Mouse (Mus musculus): Measurements from ENCODE around the gene Ccdc88c.

Ccdc88c gene

DNA sequence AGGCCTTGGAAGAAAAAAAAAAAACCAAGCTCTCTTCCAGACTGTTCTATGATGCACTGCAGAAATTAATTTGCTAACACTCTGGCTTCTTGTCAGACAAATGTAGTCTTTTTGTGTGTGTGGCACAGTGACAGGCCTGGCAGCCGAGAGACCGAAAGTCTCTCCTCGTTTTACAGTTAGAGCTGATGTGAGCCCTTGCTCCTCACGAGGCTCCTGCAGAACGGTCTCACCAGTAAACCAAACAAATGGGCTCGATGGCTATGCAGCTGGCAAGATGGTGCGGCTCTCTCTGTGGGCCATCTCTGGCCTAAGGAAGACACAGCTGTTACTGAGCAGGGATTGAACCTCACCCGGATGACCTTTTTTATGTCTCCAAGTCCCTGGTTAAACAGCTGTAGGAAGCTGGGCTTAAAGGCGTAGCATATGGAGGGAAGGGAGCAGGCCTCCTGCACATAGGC, 48.3 kb downstream of the Ccdc88c start:
- in situ Hi-C loops (cut with MboI, MseI) = loop anchor here in 1 of 2 experiments (25.0 kb wide), 1 partner anchor 1657 kb away; no protein-coding TSS in a partner anchor

DNA sequence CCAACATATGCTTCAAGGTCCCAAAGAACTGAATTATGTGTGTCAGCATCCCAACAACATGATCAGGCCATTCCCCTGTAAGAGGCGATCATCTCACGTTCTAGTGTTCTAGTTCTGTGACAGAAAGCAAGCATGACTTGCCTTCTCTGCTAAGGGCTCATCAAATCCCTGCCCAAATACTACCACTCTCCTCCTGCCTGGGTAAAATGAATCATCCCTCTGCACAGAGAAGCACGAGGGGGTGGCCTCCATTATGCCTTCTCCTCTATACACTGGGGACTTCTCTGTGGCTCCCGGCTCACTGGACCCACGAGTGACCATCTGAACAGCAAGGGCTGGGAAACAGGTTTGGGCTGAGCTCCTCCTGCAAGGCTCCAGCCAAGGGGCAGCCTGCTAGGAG, 49.2 kb downstream of the Ccdc88c start:
- in situ Hi-C loops (cut with MboI, MseI) = loop anchor here in 1 of 2 experiments (25.0 kb wide), 1 partner anchor 1658 kb away; no protein-coding TSS in a partner anchor

DNA sequence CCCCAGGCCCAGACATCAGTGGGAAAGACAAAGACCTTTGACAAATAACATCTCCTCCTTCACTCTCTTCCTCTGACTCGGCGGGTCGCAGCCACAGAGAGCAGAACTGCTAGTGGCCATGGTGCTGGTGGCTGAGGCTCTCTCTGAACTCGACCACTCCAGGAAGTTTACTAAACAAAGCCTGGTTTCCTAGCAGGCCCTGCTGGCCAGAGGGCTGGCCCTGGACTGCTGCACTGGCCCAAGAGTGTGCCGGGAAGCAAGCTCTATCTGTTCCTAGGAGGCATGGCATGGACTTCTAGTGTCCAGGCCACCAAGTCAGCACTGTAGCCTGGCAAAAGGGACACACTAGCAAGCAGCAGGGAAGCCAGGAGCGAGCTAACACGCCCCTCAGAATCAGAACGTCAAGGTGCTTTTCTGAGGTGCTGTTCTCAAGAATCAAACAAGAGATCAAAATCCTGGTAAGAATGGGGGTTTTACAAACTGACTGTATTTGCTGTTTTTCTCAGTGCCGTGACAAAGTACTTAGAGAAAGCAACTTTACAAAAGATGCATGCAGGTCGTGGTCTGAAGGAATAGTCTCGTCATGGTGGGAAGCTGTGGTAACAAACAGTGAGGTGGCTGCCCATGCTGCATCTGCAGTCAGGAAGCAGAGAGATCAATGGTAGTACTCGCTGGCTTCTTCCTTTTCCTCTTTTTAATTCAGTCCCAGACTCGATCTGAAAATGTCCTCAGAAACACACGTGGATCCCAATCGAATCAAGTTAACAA, 50.7 kb downstream of the Ccdc88c start:
- in situ Hi-C loops (cut with MboI, MseI) = loop anchor here in 1 of 2 experiments (25.0 kb wide), 1 partner anchor 1659 kb away; no protein-coding TSS in a partner anchor

GRCm38 (mm10) chr12:100977551-100977950, 51.3 kb downstream of the Ccdc88c start:
- in situ Hi-C loops (cut with MboI, MseI) = loop anchor here in 1 of 2 experiments (25.0 kb wide), 1 partner anchor 1660 kb away; no protein-coding TSS in a partner anchor

DNA sequence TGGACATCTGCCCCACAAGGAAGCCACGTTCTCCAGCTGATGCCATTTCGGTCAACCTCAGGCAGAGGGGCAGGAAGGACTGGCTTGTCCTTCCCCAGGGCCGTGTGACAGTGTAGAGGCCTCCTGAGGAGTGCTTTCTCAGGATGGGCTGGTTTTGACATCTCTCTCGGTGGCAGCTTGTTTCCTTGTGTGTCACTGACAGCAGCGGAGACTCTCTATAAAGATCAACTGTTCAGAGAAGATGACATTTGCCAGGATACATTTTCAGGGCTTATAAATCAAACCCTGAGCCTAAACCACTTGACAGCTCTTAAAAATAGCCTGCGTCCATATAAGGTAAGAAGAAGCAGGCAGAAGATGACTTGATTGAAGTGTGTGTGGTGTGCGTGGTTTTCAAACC, 59.0 kb downstream of the Ccdc88c start:
- in situ Hi-C loops (cut with MboI, MseI) = no loop called here

DNA sequence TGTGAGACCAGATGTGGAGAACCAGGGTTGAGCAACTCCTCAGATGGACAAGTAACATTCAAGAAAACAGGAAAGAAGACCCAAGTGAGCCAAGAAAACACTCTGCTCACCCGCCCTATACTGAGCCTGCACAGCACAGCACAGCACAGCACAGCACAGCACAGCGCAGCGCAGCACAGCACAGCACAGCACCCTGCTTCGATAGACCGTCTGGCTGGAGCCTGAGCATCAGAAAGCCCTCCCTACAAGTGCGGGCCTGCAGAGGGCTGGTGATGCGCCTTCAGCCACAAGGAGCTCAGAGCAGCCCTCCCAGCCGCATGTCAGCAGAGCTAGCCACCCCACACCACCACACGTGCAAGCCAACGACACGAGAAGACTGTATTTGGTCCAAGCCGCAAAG, 61.5 kb downstream of the Ccdc88c start:
- in situ Hi-C loops (cut with MboI, MseI) = no loop called here

GRCm38 (mm10) chr12:100966253-100966652, 62.6 kb downstream of the Ccdc88c start:
- in situ Hi-C loops (cut with MboI, MseI) = no loop called here

DNA sequence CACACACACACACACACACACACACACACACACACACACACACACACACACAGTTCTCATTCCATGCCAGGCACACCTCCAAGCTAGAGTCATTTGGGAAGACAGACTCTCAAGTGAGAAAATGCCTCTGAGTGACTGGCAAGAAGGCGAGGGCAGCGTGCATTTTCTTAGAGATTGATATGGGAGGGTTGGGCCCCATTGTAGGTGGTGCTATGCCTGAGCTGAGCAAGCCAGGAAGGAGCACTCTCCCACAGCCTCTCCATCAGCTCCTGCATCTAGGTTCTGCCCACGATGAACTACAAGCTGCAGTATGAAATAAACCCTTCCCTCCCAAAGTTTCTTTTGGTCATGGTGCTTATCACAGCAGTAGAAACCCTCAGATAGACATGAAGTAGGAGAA, 63.6 kb downstream of the Ccdc88c start:
- in situ Hi-C loops (cut with MboI, MseI) = no loop called here

GRCm38 (mm10) chr12:100958621-100959592, 69.9 kb downstream of the Ccdc88c start:
- in situ Hi-C loops (cut with MboI, MseI) = loop anchor here in 1 of 2 experiments (5.0 kb wide), 1 partner anchor 63 kb away; no protein-coding TSS in a partner anchor

GRCm38 (mm10) chr12:100958006-100958405, 70.8 kb downstream of the Ccdc88c start:
- in situ Hi-C loops (cut with MboI, MseI) = loop anchor here in 1 of 2 experiments (5.0 kb wide), 1 partner anchor 64 kb away; no protein-coding TSS in a partner anchor

- in situ Hi-C loops (cut with MboI, MseI) = loop anchor here in 1 of 2 experiments (5.0 kb wide), 1 partner anchor 65 kb away; no protein-coding TSS in a partner anchor
Observed at GRCm38 (mm10) chr12:100957257-100957656, 71.6 kb downstream of the Ccdc88c start.

- in situ Hi-C loops (cut with MboI, MseI) = loop anchor here in 1 of 2 experiments (5.0 kb wide), 1 partner anchor 65 kb away; no protein-coding TSS in a partner anchor
Observed at GRCm38 (mm10) chr12:100956825-100957224, 72.0 kb downstream of the Ccdc88c start.

GRCm38 (mm10) chr12:100956028-100956427, 72.8 kb downstream of the Ccdc88c start:
- in situ Hi-C loops (cut with MboI, MseI) = loop anchor here in 1 of 2 experiments (5.0 kb wide), 1 partner anchor 66 kb away; no protein-coding TSS in a partner anchor

- in situ Hi-C loops (cut with MboI, MseI) = loop anchor here in 1 of 2 experiments (5.0 kb wide), 1 partner anchor 78 kb away; no protein-coding TSS in a partner anchor
Observed at GRCm38 (mm10) chr12:100953926-100954325, 74.9 kb downstream of the Ccdc88c start.

DNA sequence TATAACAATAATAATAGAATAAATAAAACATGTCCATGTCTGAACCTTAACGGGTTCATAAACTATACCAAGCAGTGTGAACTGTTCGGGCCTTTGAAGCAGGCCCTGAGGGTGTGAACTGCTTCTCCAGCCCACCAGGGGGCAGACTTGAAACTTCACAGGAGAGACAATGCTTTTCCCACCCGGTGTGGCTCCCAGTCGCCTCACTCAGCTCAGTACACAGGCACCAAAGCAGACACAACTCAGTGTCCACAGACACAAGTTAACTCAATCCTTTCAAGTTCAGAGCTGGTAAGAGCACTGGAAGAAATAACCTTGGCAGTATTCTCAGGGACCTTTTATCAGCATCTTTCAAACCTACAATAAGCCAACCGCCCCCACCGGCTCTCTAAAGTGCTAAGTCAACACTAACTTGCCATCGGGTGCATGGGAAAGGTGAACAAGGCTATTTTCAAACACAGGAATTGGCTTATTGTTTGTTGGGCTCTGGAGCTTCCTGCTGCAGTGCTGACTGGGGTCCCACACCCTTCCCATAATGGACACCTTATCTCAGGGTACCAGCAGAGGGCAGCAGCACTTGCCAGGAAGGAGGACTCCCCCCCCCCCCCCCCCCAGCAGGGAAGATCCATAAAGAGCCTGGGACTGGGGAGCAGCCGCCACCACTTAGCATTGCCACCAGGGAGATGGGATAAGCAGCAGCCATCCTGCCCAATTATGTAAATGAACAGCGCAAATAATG, 76.5 kb downstream of the Ccdc88c start:
- in situ Hi-C loops (cut with MboI, MseI) = loop anchor here in 1 of 2 experiments (5.0 kb wide), 1 partner anchor 80 kb away; no protein-coding TSS in a partner anchor

DNA sequence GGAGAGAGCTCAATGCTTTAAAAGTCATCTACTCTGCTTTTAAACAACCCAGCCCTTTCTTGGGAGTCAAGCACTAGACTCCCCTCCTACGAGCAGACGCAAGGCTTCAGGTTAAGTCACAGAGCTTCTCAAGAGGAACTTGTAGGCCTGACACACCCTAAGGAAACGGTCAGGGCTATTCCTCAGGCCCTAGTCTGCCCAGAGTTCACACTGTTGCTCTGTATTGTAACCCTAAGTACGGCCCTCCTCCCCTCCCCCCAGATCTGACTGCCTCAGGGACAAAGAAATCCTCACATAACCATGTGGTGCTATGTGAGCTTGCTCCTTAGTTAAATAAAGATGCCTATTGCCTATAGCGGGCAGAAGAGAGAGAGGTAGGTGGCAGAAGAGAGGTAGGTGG, 79.7 kb downstream of the Ccdc88c start:
- in situ Hi-C loops (cut with MboI, MseI) = no loop called here

GRCm38 (mm10) chr12:100948021-100948420, 80.8 kb downstream of the Ccdc88c start:
- in situ Hi-C loops (cut with MboI, MseI) = no loop called here

DNA sequence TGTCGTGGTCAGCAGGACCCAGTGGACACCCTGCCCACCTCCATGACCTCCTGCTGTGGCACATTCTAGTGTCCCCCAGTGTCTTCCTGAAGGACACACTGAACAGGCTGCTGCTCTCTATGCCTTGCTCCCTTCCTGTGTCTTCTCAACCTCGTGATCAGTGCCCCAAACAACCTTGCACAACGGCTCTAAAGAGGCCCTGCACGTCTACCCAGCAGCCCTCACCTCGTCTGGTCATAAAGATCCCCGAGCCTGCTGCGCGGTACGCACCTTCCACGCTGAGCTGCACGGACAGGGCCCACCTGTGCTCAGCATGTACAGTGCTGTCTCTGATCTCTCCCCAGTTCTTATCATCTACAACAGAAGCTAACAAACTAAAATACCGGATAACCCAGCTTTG, 82.9 kb downstream of the Ccdc88c start:
- in situ Hi-C loops (cut with MboI, MseI) = no loop called here

DNA sequence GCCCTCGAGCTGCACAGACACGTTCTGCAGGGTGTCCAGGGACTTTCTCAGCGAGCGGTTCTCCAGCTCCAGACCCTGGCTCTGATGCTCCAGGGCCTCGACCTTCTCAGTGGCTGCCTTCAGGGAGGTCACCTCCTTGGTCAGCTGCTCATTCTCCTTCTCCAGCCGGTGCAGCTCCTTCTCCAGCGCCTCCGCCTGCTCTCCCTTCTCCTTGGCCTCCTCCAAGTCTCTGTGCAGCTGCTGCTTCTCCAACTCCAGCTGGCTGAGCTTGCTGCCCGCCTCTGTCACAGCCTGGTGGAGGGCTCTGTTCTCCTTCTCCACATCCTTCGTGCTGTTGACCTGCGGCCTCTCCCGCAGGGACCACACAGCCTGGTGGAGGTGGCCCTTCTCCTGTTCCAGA, 83.4 kb downstream of the Ccdc88c start:
- in situ Hi-C loops (cut with MboI, MseI) = no loop called here

DNA sequence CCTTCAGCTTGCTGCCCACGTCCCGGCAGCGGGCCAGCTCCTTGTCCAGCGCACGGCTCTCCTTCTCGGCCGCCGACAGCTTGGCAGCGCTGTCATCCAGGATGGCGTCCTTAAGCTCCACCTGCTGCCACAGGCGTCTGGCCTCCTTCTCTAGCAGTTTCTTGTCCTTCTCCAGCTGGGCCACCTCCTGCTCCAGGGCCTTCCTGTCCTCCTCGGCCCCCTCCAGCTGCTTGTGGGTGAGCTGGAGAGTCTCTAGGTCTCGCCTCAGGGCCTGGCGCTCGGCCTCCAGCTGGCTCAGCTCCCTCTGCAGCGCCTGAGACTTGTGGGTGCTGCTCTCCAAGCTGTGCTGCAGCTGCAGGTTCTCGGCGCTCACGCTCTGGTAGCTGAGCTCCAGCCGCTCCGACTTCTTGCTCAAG, 83.9 kb downstream of the Ccdc88c start:
- in situ Hi-C loops (cut with MboI, MseI) = no loop called here

GRCm38 (mm10) chr12:100943146-100943545, 85.7 kb downstream of the Ccdc88c start:
- in situ Hi-C loops (cut with MboI, MseI) = no loop called here
